In genomic region chr19:6418233-6418879, GRCm38 (mm10) we compare ENCODE assay signal across 8 mouse cellular contexts. TPM values are rescaled to one million over a fixed set of nuclear protein-coding genes. Genes with fewer than 3 reads are reported as not detected.
DNase-seq lines count a peak whose midpoint lies in the region; ATAC-seq lines count a peak whose summit lies in the region.

Gene Nrxn2, plus strand, starts transcription at chr19:6418731.

- no peaks in the 10 kb centered on the region for H3K9me3 ChIP-seq in intestine, embryonic 14.5 days (ENCODE audit: control insufficient read depth, low read length)

- no peak within 1 kb of the TSS for H3K27ac ChIP-seq in intestine, embryonic 14.5 days (ENCODE audit: low read depth)

- H3K36me3 ChIP-seq in intestine, embryonic 14.5 days (ENCODE audit: control insufficient read depth, insufficient read depth, low read length): no peaks in the 10 kb centered on the region

- intact Hi-C loops in gastrocnemius, postnatal 14 days (cut with DNase I; ENCODE audit: low total_unique reads): loop anchor here (5.0 kb wide), 1 partner anchor 34 kb away; no protein-coding TSS in a partner anchor
- intact Hi-C loops in left cerebral cortex, postnatal 10 days (cut with DNase I): loop anchor here (5.0 kb wide), 1 partner anchor 34 kb away; no protein-coding TSS in a partner anchor

- peak within 1 kb of the TSS; percentile 68 for H3K4me2 ChIP-seq in intestine, embryonic 14.5 days (ENCODE audit: low read length)

- DNase-seq in adrenal gland, adult 18-20 months (ENCODE audit: low spot score in 2 of 2): peak; percentile 82 to 88
- peak; percentile 94 for DNase-seq in embryo, embryonic 10.5 days (ENCODE audit: low spot score)
- DNase-seq in gastrocnemius, postnatal 14 days: peak; percentile 84
- DNase-seq in intestine, embryonic 14.5 days (ENCODE audit: low spot score): peak; percentile 93
- peak; percentile 93 to 94 for DNase-seq in left cerebral cortex, postnatal 10 days (ENCODE audit: extremely low spot score in 1 of 2, low spot score in 2 of 2)
- peak; percentile 94 for DNase-seq in right cerebral cortex, postnatal 14 days
- peak; percentile 73 to 86 for DNase-seq in urinary bladder, postnatal 4 days (ENCODE audit: low spot score in 2 of 2)

- peak; percentile 83 for ATAC-seq in intestine, embryonic 14.5 days (replicated peaks; ENCODE audit: low FRiP score, low TSS enrichment, low read depth)
- ATAC-seq in megakaryocyte-erythroid progenitor cell, adult 5-6 weeks (replicated peaks; ENCODE audit: low FRiP score, low TSS enrichment, poor library complexity, severe bottlenecking): peak; percentile 74

- H3K9ac ChIP-seq in intestine, embryonic 14.5 days (ENCODE audit: low read length): no peak within 1 kb of the TSS

- peak within 1 kb of the TSS; percentile 36 for H3K4me3 ChIP-seq in intestine, embryonic 14.5 days (ENCODE audit: low read depth, low read length)

- H3K27me3 ChIP-seq in intestine, embryonic 14.5 days (replicated peaks; ENCODE audit: control insufficient read depth, insufficient read depth, low read length): peaks cover 40% of the 10 kb centered on the region

- WGBS in intestine, embryonic 14.5 days: 1% methylated on average over 44 of the region's 46 CpGs

- peaks cover 6% of the 10 kb centered on the region; the same call in 1 of the 2 replicates for H3K4me1 ChIP-seq in intestine, embryonic 14.5 days (replicated peaks; ENCODE audit: control insufficient read depth, insufficient read depth, low read length)

RNA-seq across cellular contexts. Expression of gene Nrxn2, which starts in this region (rescaled TPM):
- 1 to 10 TPM; 6.8 to 7.4 TPM for total RNA-seq in adrenal gland, adult 18-20 months (2021)
- total RNA-seq in gastrocnemius, postnatal 14 days (2021): 1 to 10 TPM; 1.5 to 2.9 TPM
- 1.9 and 2.1 TPM in 2 replicates for polyA plus RNA-seq in intestine, embryonic 14.5 days (2014; fragmentation: Nextera tagmentation; extraction: Ambion mirVana)
- total RNA-seq in left cerebral cortex, postnatal 10 days (2021): 100 to 1,000 TPM; 809 to 835 TPM
- not detected in 2 replicates for total RNA-seq in megakaryocyte-erythroid progenitor cell, adult 5-6 weeks (2014; fragmentation: Nextera tagmentation)
- total RNA-seq in megakaryocyte-erythroid progenitor cell, adult 5-6 weeks (2017): not detected in 2 replicates

Comparison
In these comparisons a context has a peak if more than half of its experiments do, and no peak if none do; other contexts are left out.
1. RNA of gene Nrxn2 (total RNA-seq): 809 to 835 TPM in left cerebral cortex, postnatal 10 days; 6.8 to 7.4 TPM in adrenal gland, adult 18-20 months, 1.5 to 2.9 TPM in gastrocnemius, postnatal 14 days and not detected in megakaryocyte-erythroid progenitor cell, adult 5-6 weeks; every median in the first group is over 10 times any median in the second.
2. Peak in ATAC-seq in megakaryocyte-erythroid progenitor cell, adult 5-6 weeks; RNA of the gene not detected or under 1 TPM.
3. Peak in every context shown above with its lines, with median percentiles within 50 percentile points of each other: DNase-seq.